Mouse (Mus musculus): ENCODE measurements at regions not wholly inside any gene's neighbourhood (a gene's known extent, or its start where the extent isn't known, plus 50 kb on each side); places are given as distances from the start of the nearest gene placed in this dataset.

DNA sequence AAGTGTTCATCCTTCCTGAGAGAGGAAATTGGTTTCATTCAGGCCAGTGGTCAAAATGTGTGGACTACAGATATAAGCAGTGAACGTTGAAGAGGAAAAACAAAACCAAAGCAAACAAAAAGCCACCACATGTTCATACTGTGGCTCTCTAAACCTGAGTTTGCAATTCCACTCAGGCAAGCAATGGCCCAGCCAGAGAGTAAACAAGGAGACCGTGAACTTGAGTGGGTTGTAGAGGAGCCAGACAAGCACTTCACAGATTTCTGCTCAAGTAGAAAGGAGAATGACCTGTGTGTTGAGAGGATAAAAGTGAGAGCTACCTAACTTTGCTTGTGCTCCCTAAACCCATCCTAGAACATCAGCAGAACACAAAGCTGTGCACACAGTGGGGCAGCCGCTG lies 239.9 kb upstream of the Zbtb20 start:
- H3K9ac ChIP-seq (replicated peaks; ENCODE audit: low read length, poor library complexity, severe bottlenecking): no peak overlapping the region
- TF ChIP-seq CTCF (IDR thresholded peaks at IDR 0.05): no peak
- 73% methylated on average over 3 of the region's 3 CpGs for WGBS
- H3K9me3 ChIP-seq (ENCODE audit: low read length): no peaks in the 10 kb centered on the region
- H3K27me3 ChIP-seq (ENCODE audit: insufficient read depth, low read length): no peaks in the 10 kb centered on the region
- no peaks in the 10 kb centered on the region for H3K36me3 ChIP-seq (ENCODE audit: insufficient read depth, low read length)
- ATAC-seq (ENCODE audit: low FRiP score) (no peak), DNase-seq (ENCODE audit: low spot score) (no peak)
- H3K4me2 ChIP-seq (ENCODE audit: low read depth, low read length, poor library complexity, severe bottlenecking): no peak overlapping the region
- no peaks in the 10 kb centered on the region for H3K4me1 ChIP-seq (ENCODE audit: insufficient read depth, low read length)
- H3K27ac ChIP-seq (ENCODE audit: low read depth, low read length): no peak overlapping the region
- no peak overlapping the region for H3K4me3 ChIP-seq (ENCODE audit: low read depth, low read length)

DNA sequence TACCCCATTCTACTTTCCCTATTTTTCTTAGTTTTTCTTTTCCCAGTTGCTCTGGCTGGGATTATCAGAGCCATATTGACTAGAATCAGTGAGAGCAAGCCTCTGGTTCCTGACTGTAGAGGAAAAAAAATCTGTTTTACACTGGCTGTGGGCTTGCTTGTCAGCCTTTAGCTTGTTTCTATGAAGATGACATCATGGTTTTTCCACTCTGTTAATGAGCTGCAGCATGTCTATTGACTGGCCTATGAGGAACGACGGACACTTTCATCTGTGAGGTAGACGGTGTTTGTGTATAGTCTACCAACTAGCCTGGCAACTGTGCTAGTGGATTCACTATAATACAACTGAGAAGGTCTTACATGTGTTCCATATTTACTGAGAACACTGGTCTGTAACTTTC lies 248.0 kb upstream of the Zbtb20 start:
- Histone ChIP-seq H3K4me1 (ENCODE audit: insufficient read depth, low read length) (no peaks in the 10 kb centered on the region), H3K27ac (ENCODE audit: low read depth, low read length) (no peak overlapping the region), H3K4me2 (ENCODE audit: low read depth, low read length, poor library complexity, severe bottlenecking) (no peak overlapping the region), H3K27me3 (ENCODE audit: insufficient read depth, low read length) (no peaks in the 10 kb centered on the region), H3K4me3 (ENCODE audit: low read depth, low read length) (no peak overlapping the region), H3K9me3 (ENCODE audit: low read length) (no peaks in the 10 kb centered on the region), H3K36me3 (ENCODE audit: insufficient read depth, low read length) (no peaks in the 10 kb centered on the region), H3K9ac (replicated peaks; ENCODE audit: low read length, poor library complexity, severe bottlenecking) (no peak overlapping the region)
- no peak for TF ChIP-seq CTCF (IDR thresholded peaks at IDR 0.05)
- ATAC-seq (ENCODE audit: low FRiP score) (no peak), DNase-seq (ENCODE audit: low spot score) (no peak)
- WGBS: 73% methylated on average over 3 of the region's 3 CpGs

DNA sequence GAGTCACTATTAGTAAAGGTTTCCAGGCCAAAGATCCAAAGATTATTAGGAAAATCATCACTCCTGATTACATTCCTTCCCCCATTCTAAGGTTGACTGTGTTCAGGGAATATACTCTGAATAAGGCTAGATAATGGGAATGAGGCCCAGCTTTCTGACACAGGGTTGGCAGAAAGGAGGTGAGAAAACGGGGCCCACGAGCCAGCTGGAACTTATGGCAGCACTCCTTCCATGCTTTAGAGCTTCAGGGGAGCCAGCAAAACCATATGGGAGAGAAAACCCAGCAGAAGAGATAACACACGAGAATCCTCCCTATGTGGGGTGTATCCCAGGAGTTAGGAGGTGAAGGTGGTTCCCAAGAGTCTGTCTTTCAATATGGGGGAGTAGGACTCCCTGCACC lies 259.8 kb upstream of the Zbtb20 start:
- Histone ChIP-seq H3K9ac (replicated peaks; ENCODE audit: low read length, poor library complexity, severe bottlenecking) (no peak overlapping the region), H3K9me3 (ENCODE audit: low read length) (no peaks in the 10 kb centered on the region), H3K4me3 (ENCODE audit: low read depth, low read length) (no peak overlapping the region), H3K4me2 (ENCODE audit: low read depth, low read length, poor library complexity, severe bottlenecking) (no peak overlapping the region), H3K27me3 (ENCODE audit: insufficient read depth, low read length) (no peaks in the 10 kb centered on the region), H3K36me3 (ENCODE audit: insufficient read depth, low read length) (no peaks in the 10 kb centered on the region), H3K4me1 (ENCODE audit: insufficient read depth, low read length) (no peaks in the 10 kb centered on the region), H3K27ac (ENCODE audit: low read depth, low read length) (no peak overlapping the region)
- TF ChIP-seq CTCF (IDR thresholded peaks at IDR 0.05): no peak
- no peak for DNase-seq (ENCODE audit: low spot score)
- 75% methylated on average over 3 of the region's 3 CpGs for WGBS
- no peak for ATAC-seq (ENCODE audit: low FRiP score)

DNA sequence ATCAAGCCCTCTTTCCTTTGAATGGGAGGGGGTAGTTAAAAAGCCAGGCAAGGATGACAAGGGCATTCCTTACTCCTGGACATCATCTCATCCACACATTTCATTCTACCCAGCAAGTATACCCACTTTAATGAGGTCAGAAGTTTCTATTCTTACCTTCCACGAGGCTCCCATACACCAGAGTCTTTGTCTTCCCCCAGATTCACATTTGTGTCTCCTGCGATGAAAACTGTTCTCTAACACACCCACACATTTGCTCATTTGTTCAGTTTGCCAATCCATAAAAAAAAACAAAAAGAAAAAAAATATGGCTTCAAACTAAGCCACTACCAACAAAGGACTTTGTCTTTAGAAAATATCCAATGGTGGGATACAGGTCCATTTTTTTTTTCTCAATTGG lies 263.7 kb upstream of the Zbtb20 start:
- Histone ChIP-seq H3K4me3 (ENCODE audit: low read depth, low read length) (no peak overlapping the region), H3K4me1 (ENCODE audit: insufficient read depth, low read length) (no peaks in the 10 kb centered on the region), H3K9ac (replicated peaks; ENCODE audit: low read length, poor library complexity, severe bottlenecking) (no peak overlapping the region), H3K27me3 (ENCODE audit: insufficient read depth, low read length) (no peaks in the 10 kb centered on the region), H3K36me3 (ENCODE audit: insufficient read depth, low read length) (no peaks in the 10 kb centered on the region), H3K9me3 (ENCODE audit: low read length) (no peaks in the 10 kb centered on the region), H3K27ac (ENCODE audit: low read depth, low read length) (no peak overlapping the region), H3K4me2 (ENCODE audit: low read depth, low read length, poor library complexity, severe bottlenecking) (no peak overlapping the region)
- no peak for DNase-seq (ENCODE audit: low spot score)
- ATAC-seq (ENCODE audit: low FRiP score): no peak
- WGBS: 90% methylated on average over 2 of the region's 2 CpGs
- no peak for TF ChIP-seq CTCF (IDR thresholded peaks at IDR 0.05)

- no peak for DNase-seq (ENCODE audit: low spot score)
- no peaks in the 10 kb centered on the region for H3K36me3 ChIP-seq (ENCODE audit: insufficient read depth, low read length)
- no peak for ATAC-seq (ENCODE audit: low FRiP score)
- H3K9ac ChIP-seq (replicated peaks; ENCODE audit: low read length, poor library complexity, severe bottlenecking): no peak overlapping the region
- no peak overlapping the region for H3K27ac ChIP-seq (ENCODE audit: low read depth, low read length)
- no peak overlapping the region for H3K4me2 ChIP-seq (ENCODE audit: low read depth, low read length, poor library complexity, severe bottlenecking)
- TF ChIP-seq CTCF (IDR thresholded peaks at IDR 0.05): no peak
- no peaks in the 10 kb centered on the region for H3K9me3 ChIP-seq (ENCODE audit: low read length)
- WGBS: 72% methylated on average over 5 of the region's 5 CpGs
- no peak overlapping the region for H3K4me3 ChIP-seq (ENCODE audit: low read depth, low read length)
- no peaks in the 10 kb centered on the region for H3K4me1 ChIP-seq (ENCODE audit: insufficient read depth, low read length)
- no peaks in the 10 kb centered on the region for H3K27me3 ChIP-seq (ENCODE audit: insufficient read depth, low read length)
These were observed 267.3 kb upstream of the Zbtb20 start for GRCm38 (mm10) chr16:42608336-42608735.

DNA sequence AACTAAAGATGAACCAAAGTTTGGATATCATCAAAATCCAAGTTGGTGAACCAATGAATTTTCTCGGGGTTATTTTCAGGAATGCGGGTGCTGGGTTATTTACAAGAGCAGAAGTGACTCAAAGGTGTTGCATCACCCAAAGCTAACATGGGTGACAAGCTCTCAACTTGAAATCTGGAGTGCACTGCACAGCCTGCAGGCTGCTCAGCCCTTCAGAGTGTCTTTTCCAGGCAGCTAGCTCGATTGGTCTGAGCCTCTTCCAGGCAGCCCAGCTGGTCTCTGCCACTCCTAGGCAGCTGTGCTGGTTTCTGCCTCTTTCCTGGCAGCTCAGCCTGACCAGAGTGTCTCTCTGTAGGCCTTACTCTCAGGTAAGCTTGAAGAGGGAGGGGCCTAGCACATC lies 251.9 kb upstream of the Gap43 start:
- Histone ChIP-seq H3K4me1 (ENCODE audit: insufficient read depth, low read length) (no peaks in the 10 kb centered on the region), H3K27me3 (ENCODE audit: insufficient read depth, low read length) (no peaks in the 10 kb centered on the region), H3K36me3 (ENCODE audit: insufficient read depth, low read length) (no peaks in the 10 kb centered on the region), H3K27ac (ENCODE audit: low read depth, low read length) (no peak overlapping the region), H3K9me3 (ENCODE audit: low read length) (no peaks in the 10 kb centered on the region), H3K4me2 (ENCODE audit: low read depth, low read length, poor library complexity, severe bottlenecking) (no peak overlapping the region), H3K9ac (replicated peaks; ENCODE audit: low read length, poor library complexity, severe bottlenecking) (no peak overlapping the region), H3K4me3 (ENCODE audit: low read depth, low read length) (no peak overlapping the region)
- WGBS: 76% methylated on average over 3 of the region's 3 CpGs
- DNase-seq (ENCODE audit: low spot score) (no peak), ATAC-seq (ENCODE audit: low FRiP score) (no peak)
- TF ChIP-seq CTCF (IDR thresholded peaks at IDR 0.05): no peak

DNA sequence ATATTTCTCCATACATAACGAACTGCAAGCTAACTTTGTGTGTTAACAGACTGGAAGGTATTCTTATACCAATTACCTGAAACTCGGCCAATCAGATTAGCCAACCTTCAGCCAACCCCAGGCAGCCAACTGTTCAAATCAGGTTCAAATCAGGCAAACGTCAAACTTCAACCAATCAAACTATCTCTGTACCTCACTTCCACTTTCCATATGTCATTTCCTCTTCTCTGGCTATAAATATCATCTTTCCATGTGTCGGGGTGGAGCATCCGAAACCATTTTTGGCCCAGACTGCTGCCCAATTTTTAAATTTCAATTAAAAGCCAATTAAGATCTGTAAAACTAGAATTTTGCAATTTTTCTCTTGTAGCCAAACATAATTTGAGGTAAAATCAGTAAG lies 251.1 kb upstream of the Gap43 start:
- Histone ChIP-seq H3K27me3 (ENCODE audit: insufficient read depth, low read length) (no peaks in the 10 kb centered on the region), H3K36me3 (ENCODE audit: insufficient read depth, low read length) (no peaks in the 10 kb centered on the region), H3K4me1 (ENCODE audit: insufficient read depth, low read length) (no peaks in the 10 kb centered on the region), H3K9ac (replicated peaks; ENCODE audit: low read length, poor library complexity, severe bottlenecking) (no peak overlapping the region), H3K27ac (ENCODE audit: low read depth, low read length) (no peak overlapping the region), H3K4me3 (ENCODE audit: low read depth, low read length) (no peak overlapping the region), H3K4me2 (ENCODE audit: low read depth, low read length, poor library complexity, severe bottlenecking) (no peak overlapping the region), H3K9me3 (ENCODE audit: low read length) (no peaks in the 10 kb centered on the region)
- WGBS: 95% methylated on average over 5 of the region's 5 CpGs
- TF ChIP-seq CTCF (IDR thresholded peaks at IDR 0.05): no peak
- no peak for ATAC-seq (ENCODE audit: low FRiP score)
- no peak for DNase-seq (ENCODE audit: low spot score)

Measured in midbrain, postnatal 0 days (tissue).